Mouse (Mus musculus) lung, postnatal 0 days (tissue): Measurements from ENCODE around the gene Srrm3. TPM values are rescaled to one million over a fixed set of nuclear protein-coding genes. Genes with fewer than 3 reads are reported as not detected.

ENCODE experiments used
- ATAC-seq: fragments of 200-750 bp; cut with Nextera tagmentation; 2 replicates; pipeline ENCODE4 v1.8.0; 2017; ENCODE audit warnings: moderate library complexity
- DNase-seq: peaks from one replicate; pipeline ENCODE4 v3.0.0-alpha.2; 2016; ENCODE audit warnings: low spot score
- H3K27ac ChIP-seq: fragments of 300-500 bp; sonication (generic); 2 replicates; pipeline ENCODE4 v1.5.1; 2014; ENCODE audit warnings: antibody characterized with exemption, mild to moderate bottlenecking, low read length, mixed read lengths
- H3K27me3 ChIP-seq: fragments of 300-500 bp; sonication (generic); replicated peaks from 2 replicates; pipeline ENCODE4 v1.6.1; 2014; ENCODE audit warnings: low read length, mixed read lengths; ENCODE audit not compliant: insufficient read depth
- H3K36me3 ChIP-seq: fragments of 300-500 bp; sonication (generic); 2 replicates; pipeline ENCODE4 v1.6.1; 2014; ENCODE audit warnings: low read length, mixed read lengths; ENCODE audit not compliant: insufficient read depth
- H3K4me1 ChIP-seq: fragments of 300-500 bp; sonication (generic); 2 replicates; pipeline ENCODE4 v1.6.1; 2014; ENCODE audit warnings: antibody characterized with exemption, low read depth, low read length, mixed read lengths; ENCODE audit not compliant: insufficient read depth
- H3K4me2 ChIP-seq: fragments of 300-500 bp; sonication (generic); replicated peaks from 2 replicates; pipeline ENCODE4 v1.6.1; 2014; ENCODE audit warnings: low read depth, mild to moderate bottlenecking, low read length, moderate library complexity, mixed read lengths
- H3K4me3 ChIP-seq: fragments of 300-500 bp; sonication (generic); 2 replicates; pipeline ENCODE4 v1.5.1; 2014; ENCODE audit warnings: low read depth, low read length
- H3K9ac ChIP-seq: fragments of 300-500 bp; sonication (generic); replicated peaks from 2 replicates; pipeline ENCODE4 v1.6.1; 2014; ENCODE audit warnings: low read depth, mild to moderate bottlenecking
- H3K9me3 ChIP-seq: fragments of 300-500 bp; sonication (generic); 2 replicates; pipeline ENCODE4 v1.6.1; 2016; ENCODE audit warnings: low read length, mixed read lengths
- CTCF ChIP-seq: IDR thresholded peaks from 2 replicates; pipeline ENCODE4 v1.5.1; 2016; ENCODE audit warnings: antibody characterized with exemption, mild to moderate bottlenecking
- EP300 ChIP-seq: IDR thresholded peaks from 2 replicates; pipeline ENCODE4 v1.6.1; 2016; ENCODE audit warnings: antibody characterized with exemption, mild to moderate bottlenecking, control low read depth
- WGBS: fragments of 180-500 bp; shearing (Covaris S2); extraction: QIAGEN DNeasy Blood & Tissue Kit; methylation state at CpG from one replicate; pipeline ENCODE4 v1.1.7; 2014; 5-methylcytosine and 5-hydroxymethylcytosine counted together
- polyA plus RNA-seq: library from polyadenylated mRNA; unstranded; fragments of >200 nt; fragmentation: Nextera tagmentation; extraction: Ambion mirVana; gene quantifications from 2 replicates; pipeline ENCODE4 v1.2.1, GENCODE M21; 2015

Srrm3 gene
- polyA plus RNA-seq, 1 experiment from 2014 or later: not detected

DNA sequence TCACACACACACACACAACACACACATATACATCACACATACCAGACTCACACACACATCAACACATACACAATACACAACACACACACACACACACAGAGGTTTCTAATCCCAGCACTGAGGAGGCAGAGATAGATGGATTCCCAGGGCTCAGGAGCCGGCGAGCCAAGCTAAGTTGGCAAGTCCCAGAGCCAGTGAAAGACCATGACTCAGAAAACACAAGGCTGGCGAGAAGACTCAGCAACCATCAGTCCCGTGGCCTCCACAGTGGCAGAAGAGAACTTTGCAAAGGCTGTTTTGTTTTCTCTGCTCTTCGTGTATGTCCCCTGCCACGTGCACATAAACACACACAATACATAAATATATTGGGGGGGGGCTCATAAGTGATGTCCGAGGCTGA lies 47.0 kb downstream of the Srrm3 start:
- no peak overlapping the region for H3K9ac ChIP-seq
- no peaks in the 10 kb centered on the region for H3K9me3 ChIP-seq
- H3K36me3 ChIP-seq: no peaks in the 10 kb centered on the region
- 33% methylated on average over 7 of the region's 7 CpGs for WGBS
- no peak overlapping the region for H3K4me3 ChIP-seq
- TF ChIP-seq EP300 (no peak), CTCF (no peak)
- H3K27me3 ChIP-seq: peaks cover 54% of the 10 kb centered on the region
- DNase-seq (no peak), ATAC-seq (no peak)
- H3K27ac ChIP-seq: no peak overlapping the region
- H3K4me1 ChIP-seq: no peaks in the 10 kb centered on the region
- H3K4me2 ChIP-seq: no peak overlapping the region

DNA sequence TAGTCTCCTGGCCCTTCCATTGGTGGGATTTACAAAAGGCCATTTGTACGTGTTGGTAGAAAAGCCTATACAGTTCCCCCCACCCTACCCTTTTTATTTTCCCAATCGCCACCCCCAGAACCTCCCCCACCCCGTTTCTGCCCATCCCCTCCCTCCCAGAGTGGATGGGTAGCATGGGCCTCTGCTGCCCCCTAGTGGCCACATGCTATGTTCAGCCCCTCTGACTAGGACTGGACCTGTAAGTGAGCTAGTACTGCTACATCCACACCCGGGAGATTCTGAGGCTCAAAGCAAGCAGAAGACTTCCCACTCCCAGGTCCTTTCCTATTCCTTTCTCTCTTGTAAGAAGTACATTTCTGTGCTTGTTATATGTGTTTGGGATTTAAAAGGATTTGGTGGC lies 48.5 kb downstream of the Srrm3 start:
- no peak for TF ChIP-seq EP300
- TF ChIP-seq CTCF: peak; percentile 91
- DNase-seq (peak; percentile 71), ATAC-seq (peak; percentile 56)
- H3K27ac ChIP-seq: no peak overlapping the region
- peaks cover 51% of the 10 kb centered on the region for H3K27me3 ChIP-seq
- 1% methylated on average over 4 of the region's 4 CpGs for WGBS
- no peaks in the 10 kb centered on the region for H3K9me3 ChIP-seq
- H3K4me3 ChIP-seq: no peak overlapping the region
- H3K9ac ChIP-seq: no peak overlapping the region
- no peaks in the 10 kb centered on the region for H3K36me3 ChIP-seq
- no peaks in the 10 kb centered on the region for H3K4me1 ChIP-seq
- H3K4me2 ChIP-seq: no peak overlapping the region

DNA sequence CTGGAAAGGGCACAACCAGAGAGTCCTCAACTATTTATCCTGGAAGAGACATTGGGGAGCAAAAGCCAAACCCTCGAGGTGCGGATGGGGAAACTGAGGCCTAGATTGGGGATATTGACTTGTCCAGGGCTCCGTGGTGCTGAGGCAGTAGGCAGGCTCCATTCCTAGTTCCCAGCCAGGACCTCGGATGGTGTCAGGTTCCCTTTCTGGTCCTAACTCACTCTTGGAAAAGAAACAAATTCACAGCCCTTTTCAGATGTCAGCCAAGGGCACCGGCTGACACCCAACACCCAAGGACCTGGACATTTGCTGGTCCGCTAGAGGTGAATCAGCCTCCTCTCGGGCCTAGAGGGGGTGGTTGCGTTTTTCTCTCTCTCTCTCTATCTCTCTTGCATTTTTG lies 60.0 kb downstream of the Srrm3 start:
- H3K36me3 ChIP-seq: no peaks in the 10 kb centered on the region
- no peaks in the 10 kb centered on the region for H3K9me3 ChIP-seq
- no peak overlapping the region for H3K4me3 ChIP-seq
- DNase-seq (no peak), ATAC-seq (no peak)
- H3K27ac ChIP-seq: no peak overlapping the region
- H3K4me1 ChIP-seq: no peaks in the 10 kb centered on the region
- WGBS: 37% methylated on average over 8 of the region's 8 CpGs
- peaks cover 33% of the 10 kb centered on the region for H3K27me3 ChIP-seq
- TF ChIP-seq CTCF: no peak
- TF ChIP-seq EP300: no peak
- H3K4me2 ChIP-seq: no peak overlapping the region
- no peak overlapping the region for H3K9ac ChIP-seq

DNA sequence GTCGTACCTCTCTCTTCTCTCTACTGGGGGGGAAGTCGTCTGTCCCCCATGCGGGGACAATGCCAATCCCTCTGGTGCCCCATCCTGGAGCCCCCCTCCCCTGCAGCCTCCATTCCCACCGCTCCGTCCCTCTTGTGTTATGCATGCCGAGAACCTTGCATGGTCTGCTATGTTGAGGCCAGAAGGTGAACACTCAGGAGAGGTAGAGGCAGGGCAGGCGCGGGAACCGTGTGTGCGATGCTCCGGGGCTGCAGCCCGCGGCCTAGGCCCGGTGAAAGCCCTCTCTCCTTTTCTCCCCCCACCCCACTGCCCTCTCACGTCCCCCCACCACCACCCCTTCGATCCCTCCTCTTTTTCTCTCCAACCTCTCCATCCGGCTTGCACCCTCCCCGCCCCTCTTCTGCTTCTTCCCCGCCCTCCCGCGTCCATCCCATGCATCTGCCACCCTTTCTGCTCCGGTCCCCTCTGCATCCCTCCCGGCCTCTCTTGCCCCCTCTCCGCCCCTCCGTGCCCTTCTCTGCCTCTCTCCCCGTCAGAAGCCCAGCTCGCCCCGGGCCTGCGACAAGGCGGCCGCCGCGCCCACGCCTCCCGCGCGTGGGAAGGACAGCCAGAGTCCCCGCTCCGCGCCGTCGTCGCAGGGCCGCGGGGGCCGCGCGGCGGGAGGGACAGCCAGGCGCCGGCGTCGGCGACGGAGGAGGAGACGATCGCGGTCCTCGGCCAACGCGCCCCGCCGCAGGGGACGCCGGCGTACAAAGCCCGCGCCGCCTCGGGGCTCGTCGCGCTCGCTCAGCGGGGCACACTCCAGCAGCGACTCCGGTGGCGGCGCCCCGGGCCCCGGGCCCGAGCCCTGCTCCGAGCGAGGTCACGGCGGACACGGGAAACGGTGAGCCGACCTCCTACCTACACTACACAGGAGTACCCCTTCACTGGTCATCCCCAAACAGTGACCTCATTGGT lies 61.2 kb downstream of the Srrm3 start:
- H3K27ac ChIP-seq: no peak overlapping the region
- H3K9me3 ChIP-seq: no peaks in the 10 kb centered on the region
- under 1% methylated on average over 56 of the region's 89 CpGs for WGBS
- H3K9ac ChIP-seq: no peak overlapping the region
- peak overlapping the region; percentile 67 for H3K4me2 ChIP-seq
- peak overlapping the region; percentile 35 for H3K4me3 ChIP-seq
- H3K4me1 ChIP-seq: no peaks in the 10 kb centered on the region
- TF ChIP-seq EP300 (no peak), CTCF (no peak)
- ATAC-seq (no peak; the same call in 1 of the 2 replicates), DNase-seq (no peak)
- peaks cover 33% of the 10 kb centered on the region for H3K27me3 ChIP-seq
- no peaks in the 10 kb centered on the region for H3K36me3 ChIP-seq

DNA sequence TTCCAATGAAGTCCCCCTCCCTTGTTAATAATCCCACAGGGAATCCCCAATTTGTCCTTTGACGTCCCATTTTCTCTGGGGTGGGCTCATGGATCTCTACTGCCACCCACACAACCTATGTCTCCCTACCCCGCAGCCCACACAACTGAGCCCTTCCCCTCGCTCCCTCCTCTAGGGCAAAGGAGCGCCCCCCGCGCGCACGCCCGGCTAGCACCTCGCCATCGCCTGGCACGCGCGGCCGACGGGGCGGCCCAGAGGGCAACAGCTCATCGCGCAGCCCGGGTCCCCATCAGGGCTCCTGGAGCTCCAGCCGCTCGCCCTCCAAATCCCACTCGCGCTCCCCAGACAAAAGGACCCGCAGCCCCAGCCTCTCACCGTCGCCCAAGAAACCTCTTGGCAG lies 62.0 kb downstream of the Srrm3 start:
- 4% methylated on average over 26 of the region's 27 CpGs for WGBS
- DNase-seq (no peak), ATAC-seq (no peak)
- H3K4me3 ChIP-seq: peak overlapping the region; percentile 35; the same call in 1 of the 2 replicates
- H3K27me3 ChIP-seq: peaks cover 33% of the 10 kb centered on the region
- peak overlapping the region; percentile 67 for H3K4me2 ChIP-seq
- H3K36me3 ChIP-seq: no peaks in the 10 kb centered on the region
- H3K9me3 ChIP-seq: no peaks in the 10 kb centered on the region
- no peak overlapping the region for H3K27ac ChIP-seq
- TF ChIP-seq EP300: no peak
- TF ChIP-seq CTCF: no peak
- H3K9ac ChIP-seq: no peak overlapping the region
- H3K4me1 ChIP-seq: no peaks in the 10 kb centered on the region

DNA sequence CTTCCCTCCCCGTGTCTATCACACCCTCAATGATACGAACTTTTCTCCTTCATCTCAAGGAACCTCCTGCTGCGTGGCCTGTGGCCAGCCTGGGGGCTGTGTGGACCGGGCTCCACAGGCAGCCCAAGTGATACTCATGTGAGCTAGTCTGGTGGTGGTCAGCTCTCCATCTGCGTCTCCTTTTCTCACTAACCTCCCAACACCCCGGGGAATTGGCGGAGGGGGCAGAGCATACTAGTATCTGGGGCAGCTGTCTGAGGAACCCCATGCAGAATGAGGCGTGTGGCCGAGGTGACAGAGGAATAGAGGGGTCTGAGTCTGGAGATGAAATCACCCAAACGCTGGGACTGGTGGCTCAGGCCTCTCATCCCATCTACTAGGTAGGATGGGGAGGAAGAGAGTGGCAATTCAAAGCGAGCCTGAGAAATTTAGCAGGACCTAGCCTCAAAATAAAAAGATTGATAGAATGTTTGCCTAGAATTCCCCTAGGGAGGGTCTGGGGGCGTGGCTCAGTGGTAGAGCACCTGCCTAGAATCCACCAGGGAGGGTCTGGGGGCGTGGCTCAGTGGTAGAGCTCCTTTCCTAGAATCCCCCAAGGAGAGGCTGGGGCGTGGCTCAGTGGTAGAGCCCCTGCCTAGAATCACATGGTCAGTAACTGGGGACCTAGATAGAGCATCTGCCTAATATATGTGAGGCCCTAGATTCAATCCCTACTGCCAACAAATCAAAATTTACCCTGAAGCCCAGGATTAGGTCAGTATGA lies 63.2 kb downstream of the Srrm3 start:
- no peak overlapping the region for H3K27ac ChIP-seq
- H3K27me3 ChIP-seq: peaks cover 33% of the 10 kb centered on the region
- WGBS: 61% methylated on average over 14 of the region's 14 CpGs
- no peaks in the 10 kb centered on the region for H3K9me3 ChIP-seq
- no peaks in the 10 kb centered on the region for H3K36me3 ChIP-seq
- TF ChIP-seq CTCF (no peak), EP300 (no peak)
- H3K4me2 ChIP-seq: no peak overlapping the region
- no peaks in the 10 kb centered on the region for H3K4me1 ChIP-seq
- ATAC-seq: no peak
- no peak for DNase-seq
- no peak overlapping the region for H3K4me3 ChIP-seq
- no peak overlapping the region for H3K9ac ChIP-seq
